Mouse (Mus musculus): Measurements from ENCODE around the gene Ggt6.

GRCm38 (mm10) chr11:72393243-72393642, 42.1 kb upstream of the Ggt6 start:
- TF ChIP-seq MAX (IDR thresholded peaks at IDR 0.05) (no peak), CTCF (IDR thresholded peaks at IDR 0.05; ENCODE audit: control insufficient read depth, insufficient read depth, insufficient read length) (no peak), USF1 (IDR thresholded peaks at IDR 0.05; ENCODE audit: low read depth) (no peak)

All from C2C12 (cell line).